Mouse (Mus musculus): ENCODE results near the gene Frmd4a. TPM values are rescaled to one million over a fixed set of nuclear protein-coding genes. Genes with fewer than 3 reads are reported as not detected.

The Frmd4a gene
- polyA plus RNA-seq, 1 experiment from 2014 or later: 16.7 TPM

- no peak overlapping the region for H3K4me2 ChIP-seq
- H3K4me3 ChIP-seq: no peak overlapping the region
- peak; percentile 76; the same call in 1 of the 2 replicates for ATAC-seq
- H3K27ac ChIP-seq: no peak overlapping the region
- H3K27me3 ChIP-seq (replicated peaks): no peaks in the 10 kb centered on the region
- H3K9me3 ChIP-seq (replicated peaks): no peaks in the 10 kb centered on the region
- peaks cover 34% of the 10 kb centered on the region for H3K4me1 ChIP-seq
- no peaks in the 10 kb centered on the region for H3K36me3 ChIP-seq
- no peak overlapping the region for H3K9ac ChIP-seq
- 19% methylated on average over 2 of the region's 2 CpGs for WGBS (ENCODE audit: insufficient replicate concordance)
Observed at GRCm38 (mm10) chr2:4494478-4494877, 477.0 kb downstream of the Frmd4a start.

- no peaks in the 10 kb centered on the region for H3K9me3 ChIP-seq (replicated peaks)
- ATAC-seq: no peak
- H3K4me3 ChIP-seq: no peak overlapping the region
- H3K4me1 ChIP-seq: peaks cover 18% of the 10 kb centered on the region
- no peak overlapping the region for H3K4me2 ChIP-seq
- no peaks in the 10 kb centered on the region for H3K36me3 ChIP-seq
- no peak overlapping the region for H3K9ac ChIP-seq
- H3K27ac ChIP-seq: no peak overlapping the region
- 0% methylated on average over 1 of the region's 1 CpGs for WGBS (ENCODE audit: insufficient replicate concordance)
- H3K27me3 ChIP-seq (replicated peaks): no peaks in the 10 kb centered on the region
Observed at GRCm38 (mm10) chr2:4499257-4499656, 481.7 kb downstream of the Frmd4a start.

DNA sequence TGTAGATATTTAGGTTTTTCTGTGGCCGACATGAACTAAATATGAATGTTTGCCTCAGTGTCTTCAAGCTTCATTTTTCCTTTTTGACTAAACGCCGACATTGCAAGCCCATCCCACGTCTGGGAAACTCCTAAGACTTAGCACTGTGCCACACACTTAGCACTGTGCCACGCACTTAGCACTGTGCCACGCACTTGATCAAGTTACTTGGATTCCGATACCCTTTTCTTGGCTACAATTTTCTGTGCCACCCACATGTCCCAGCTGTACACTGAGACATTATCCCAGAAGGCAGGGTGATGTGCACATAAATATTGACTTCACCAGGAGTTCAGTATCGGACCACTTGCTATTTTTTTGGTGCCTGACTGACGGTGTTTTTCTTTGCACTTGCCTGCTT, 482.4 kb downstream of the Frmd4a start:
- H3K9ac ChIP-seq: no peak overlapping the region
- no peaks in the 10 kb centered on the region for H3K9me3 ChIP-seq (replicated peaks)
- WGBS (ENCODE audit: insufficient replicate concordance): 79% methylated on average over 9 of the region's 9 CpGs

GRCm38 (mm10) chr2:4501257-4502027, 483.9 kb downstream of the Frmd4a start:
- ATAC-seq: no peak
- no peak overlapping the region for H3K27ac ChIP-seq
- 61% methylated on average over 15 of the region's 15 CpGs for WGBS (ENCODE audit: insufficient replicate concordance)

More for the DNA sequence above, 482.4 kb downstream of the Frmd4a start:
- Histone ChIP-seq H3K4me2 (no peak overlapping the region), H3K27ac (no peak overlapping the region), H3K27me3 (replicated peaks) (no peaks in the 10 kb centered on the region), H3K4me1 (peaks cover 11% of the 10 kb centered on the region), H3K4me3 (no peak overlapping the region), H3K36me3 (no peaks in the 10 kb centered on the region)
- no peak for ATAC-seq

DNA sequence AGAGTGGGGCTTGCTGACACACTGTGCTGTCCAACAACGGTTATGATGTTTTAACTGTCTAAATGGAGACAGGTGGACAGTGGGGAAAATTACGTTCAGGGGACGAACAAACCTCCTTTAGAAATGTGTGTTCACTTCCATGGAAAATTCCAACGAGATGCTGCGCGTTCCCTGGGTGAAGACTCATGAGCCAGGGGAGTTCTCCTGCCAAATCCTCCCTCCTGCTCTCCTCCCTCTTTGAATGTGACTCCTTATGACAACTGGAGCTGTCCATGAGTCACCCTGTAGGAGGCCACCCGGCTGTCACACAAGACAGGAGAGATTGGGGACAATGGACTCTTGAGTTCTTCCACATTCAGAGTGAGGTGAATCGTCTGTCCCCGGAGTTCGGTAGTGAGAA, 486.9 kb downstream of the Frmd4a start:
- no peak for ATAC-seq
- H3K4me3 ChIP-seq: no peak overlapping the region
- WGBS (ENCODE audit: insufficient replicate concordance): 74% methylated on average over 10 of the region's 10 CpGs
- peaks cover 12% of the 10 kb centered on the region; the same call in 1 of the 2 replicates for H3K4me1 ChIP-seq
- H3K27me3 ChIP-seq (replicated peaks): peaks cover 6% of the 10 kb centered on the region; the same call in 1 of the 2 replicates
- no peak overlapping the region for H3K27ac ChIP-seq
- no peaks in the 10 kb centered on the region for H3K36me3 ChIP-seq
- H3K4me2 ChIP-seq: no peak overlapping the region
- no peaks in the 10 kb centered on the region for H3K9me3 ChIP-seq (replicated peaks)
- H3K9ac ChIP-seq: no peak overlapping the region

More at GRCm38 (mm10) chr2:4501257-4502027, 483.9 kb downstream of the Frmd4a start:
- H3K36me3 ChIP-seq: no peaks in the 10 kb centered on the region
- peaks cover 2% of the 10 kb centered on the region; the same call in 1 of the 2 replicates for H3K27me3 ChIP-seq (replicated peaks)
- no peak overlapping the region for H3K9ac ChIP-seq
- peaks cover 5% of the 10 kb centered on the region; the same call in 1 of the 2 replicates for H3K4me1 ChIP-seq
- no peaks in the 10 kb centered on the region for H3K9me3 ChIP-seq (replicated peaks)
- H3K4me3 ChIP-seq: no peak overlapping the region
- H3K4me2 ChIP-seq: no peak overlapping the region

DNA sequence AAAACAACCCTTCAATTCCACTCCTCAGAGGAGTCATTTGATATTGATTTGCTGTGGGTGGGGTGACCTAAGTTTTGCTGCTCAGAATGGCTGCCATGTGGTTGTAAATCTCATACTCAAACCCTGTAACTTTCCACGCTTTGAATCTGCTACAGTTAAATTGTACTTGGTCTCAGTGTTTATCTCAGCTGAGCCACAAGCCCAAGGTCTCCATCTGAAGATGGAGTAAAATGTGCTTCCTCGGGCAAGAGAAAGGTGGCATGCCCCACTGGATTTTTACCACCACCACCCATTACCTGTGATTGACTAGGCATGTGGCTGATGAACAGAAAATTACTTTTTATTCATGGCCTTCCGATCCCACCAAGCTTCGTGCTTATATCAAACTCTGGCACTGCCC, 488.2 kb downstream of the Frmd4a start:
- ATAC-seq: no peak
- Histone ChIP-seq H3K27ac (no peak overlapping the region), H3K4me3 (no peak overlapping the region), H3K4me1 (peaks cover 13% of the 10 kb centered on the region), H3K4me2 (no peak overlapping the region), H3K27me3 (replicated peaks) (peaks cover 6% of the 10 kb centered on the region; the same call in 1 of the 2 replicates), H3K36me3 (no peaks in the 10 kb centered on the region), H3K9me3 (replicated peaks) (no peaks in the 10 kb centered on the region), H3K9ac (no peak overlapping the region)
- 70% methylated on average over 4 of the region's 4 CpGs for WGBS (ENCODE audit: insufficient replicate concordance)

GRCm38 (mm10) chr2:4506659-4507058, 489.1 kb downstream of the Frmd4a start:
- peaks cover 6% of the 10 kb centered on the region; the same call in 1 of the 2 replicates for H3K27me3 ChIP-seq (replicated peaks)
- no peaks in the 10 kb centered on the region for H3K36me3 ChIP-seq
- H3K4me2 ChIP-seq: no peak overlapping the region
- H3K4me1 ChIP-seq: peaks cover 13% of the 10 kb centered on the region
- H3K4me3 ChIP-seq: no peak overlapping the region
- no peaks in the 10 kb centered on the region for H3K9me3 ChIP-seq (replicated peaks)
- no peak overlapping the region for H3K27ac ChIP-seq
- H3K9ac ChIP-seq: no peak overlapping the region
- no peak for ATAC-seq
- whole genome bisulfite sequencing (ENCODE audit: insufficient replicate concordance): 77% methylated on average over 9 of the region's 9 CpGs

DNA sequence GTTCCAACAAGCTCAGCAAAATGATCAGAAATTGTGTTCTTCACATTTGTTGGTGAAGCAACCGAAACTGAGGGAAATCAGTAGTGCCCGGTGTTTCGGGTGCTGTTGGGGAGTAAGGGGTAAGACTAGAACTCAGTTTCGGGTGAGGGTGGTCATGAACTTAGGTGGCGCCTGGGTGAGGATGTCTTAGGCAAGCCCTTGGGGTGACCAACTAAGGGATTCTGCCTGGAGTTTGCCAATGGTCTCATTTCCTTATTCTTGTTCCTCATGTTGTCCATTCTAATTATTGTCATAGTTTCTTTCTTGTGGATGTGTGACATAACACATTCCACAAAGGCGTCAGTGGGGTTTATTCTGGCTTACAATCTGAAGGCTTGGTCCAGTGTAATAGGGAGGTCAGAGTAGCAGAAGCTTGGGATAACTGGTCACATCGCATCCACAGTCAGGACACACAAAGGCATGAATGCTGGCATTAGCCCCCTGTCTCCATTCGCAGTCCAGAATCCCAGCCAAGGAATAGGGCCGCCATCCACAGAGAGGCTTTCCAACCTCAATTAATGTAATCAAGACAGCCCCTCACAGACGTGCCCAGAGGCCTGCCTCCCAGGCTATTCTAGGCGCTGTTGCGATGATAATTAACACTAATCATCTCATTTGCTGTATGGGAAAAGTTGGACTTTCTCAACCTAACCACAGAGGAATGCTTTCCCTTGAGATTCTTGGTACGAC, 490.5 kb downstream of the Frmd4a start:
- 74% methylated on average over 13 of the region's 13 CpGs for WGBS (ENCODE audit: insufficient replicate concordance)

DNA sequence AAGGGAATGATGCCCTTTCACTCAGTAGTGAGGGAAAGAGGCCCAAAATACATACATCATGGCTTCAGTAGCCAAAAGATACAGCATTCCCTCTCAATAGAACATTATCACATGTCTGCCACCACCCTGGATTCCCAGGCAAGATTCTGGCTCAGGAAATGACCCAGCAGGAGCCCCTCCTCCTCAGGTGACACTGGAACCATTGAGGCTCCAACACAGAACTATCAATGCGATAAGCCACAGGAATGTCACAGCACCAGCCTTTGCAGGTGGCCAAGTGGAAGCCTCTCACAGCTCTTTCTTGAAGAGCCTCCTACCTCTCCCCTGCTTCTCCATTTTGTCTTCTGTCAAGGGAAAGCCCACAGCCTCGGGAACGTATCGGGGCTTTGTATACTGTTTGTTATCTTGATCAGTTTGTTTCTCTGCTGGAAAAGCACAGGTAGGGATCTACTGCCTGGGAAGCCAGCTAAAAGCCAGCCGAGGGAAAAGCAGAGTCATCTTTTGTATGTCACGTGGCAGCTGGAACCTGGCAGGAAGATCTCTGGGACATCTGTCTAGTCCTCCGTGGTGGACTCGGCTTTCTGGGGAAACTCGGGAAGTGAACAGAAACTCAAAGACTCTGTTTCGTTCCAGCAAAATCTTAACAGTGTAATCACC, 491.6 kb downstream of the Frmd4a start:
- ATAC-seq: no peak
- Histone ChIP-seq H3K4me2 (no peak overlapping the region), H3K9ac (no peak overlapping the region), H3K9me3 (replicated peaks) (no peaks in the 10 kb centered on the region), H3K27me3 (replicated peaks) (peaks cover 9% of the 10 kb centered on the region; the same call in 1 of the 2 replicates), H3K4me3 (no peak overlapping the region), H3K4me1 (peaks cover 13% of the 10 kb centered on the region), H3K36me3 (no peaks in the 10 kb centered on the region), H3K27ac (no peak overlapping the region)
- WGBS (ENCODE audit: insufficient replicate concordance): 61% methylated on average over 10 of the region's 10 CpGs

More for the DNA sequence above, 490.5 kb downstream of the Frmd4a start:
- H3K4me3 ChIP-seq: no peak overlapping the region
- H3K27ac ChIP-seq: no peak overlapping the region
- H3K9ac ChIP-seq: no peak overlapping the region
- no peak overlapping the region for H3K4me2 ChIP-seq
- no peaks in the 10 kb centered on the region for H3K36me3 ChIP-seq
- H3K27me3 ChIP-seq (replicated peaks): peaks cover 7% of the 10 kb centered on the region; the same call in 1 of the 2 replicates
- no peaks in the 10 kb centered on the region for H3K9me3 ChIP-seq (replicated peaks)
- peaks cover 13% of the 10 kb centered on the region for H3K4me1 ChIP-seq
- no peak for ATAC-seq

- H3K36me3 ChIP-seq: no peaks in the 10 kb centered on the region
- peaks cover 9% of the 10 kb centered on the region; the same call in 1 of the 2 replicates for H3K27me3 ChIP-seq (replicated peaks)
- H3K9me3 ChIP-seq (replicated peaks): no peaks in the 10 kb centered on the region
- H3K4me2 ChIP-seq: peak overlapping the region; percentile 9; the same call in 1 of the 2 replicates
- H3K9ac ChIP-seq: no peak overlapping the region
- peaks cover 13% of the 10 kb centered on the region for H3K4me1 ChIP-seq
- H3K4me3 ChIP-seq: no peak overlapping the region
- H3K27ac ChIP-seq: peak overlapping the region; percentile 36; the same call in 1 of the 2 replicates
- peak; percentile 26; the same call in 1 of the 2 replicates for ATAC-seq
- WGBS (ENCODE audit: insufficient replicate concordance): 58% methylated on average over 5 of the region's 5 CpGs
Observed at GRCm38 (mm10) chr2:4509739-4510138, 492.2 kb downstream of the Frmd4a start.

DNA sequence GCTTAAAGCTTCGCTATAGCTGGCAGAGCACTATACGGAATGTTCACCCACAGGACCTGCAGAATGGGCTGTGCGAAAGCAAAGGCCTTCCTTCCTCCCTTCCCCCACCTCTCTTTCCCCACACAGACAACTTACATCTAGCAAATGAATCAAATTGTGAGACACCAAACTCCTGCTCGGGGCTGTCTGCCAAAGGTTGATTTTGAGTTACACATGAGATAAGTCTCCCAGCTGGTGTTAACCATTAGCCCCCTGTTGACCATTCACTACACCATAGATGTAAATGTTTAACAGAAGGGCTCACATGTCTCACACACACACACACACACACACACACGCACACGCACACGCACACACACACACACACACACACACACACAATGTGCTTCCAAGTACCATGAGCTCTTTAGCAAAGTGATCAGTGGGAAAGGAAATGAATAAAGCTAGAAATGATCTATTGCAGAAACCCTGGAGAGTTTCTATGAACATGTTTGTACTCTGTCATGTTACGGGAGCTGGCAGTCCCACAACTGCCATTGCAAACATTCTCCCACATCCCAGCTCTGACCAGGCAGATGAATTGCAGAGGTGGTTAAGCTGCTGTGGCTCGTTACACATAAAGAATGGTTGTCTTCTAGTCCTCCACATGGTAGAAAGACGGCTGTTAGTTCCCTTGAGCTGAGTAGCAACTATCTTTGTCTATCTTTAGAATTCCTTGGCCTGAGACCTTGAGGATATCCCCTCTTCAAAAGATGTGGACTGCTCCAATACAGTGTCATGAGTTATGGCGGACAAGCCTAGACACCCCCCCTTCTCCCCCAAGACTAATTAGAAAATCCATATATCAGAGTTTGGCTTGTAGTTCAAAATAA, 492.9 kb downstream of the Frmd4a start:
- H3K27me3 ChIP-seq (replicated peaks): peaks cover 9% of the 10 kb centered on the region; the same call in 1 of the 2 replicates
- no peaks in the 10 kb centered on the region for H3K9me3 ChIP-seq (replicated peaks)
- H3K36me3 ChIP-seq: no peaks in the 10 kb centered on the region
- peak overlapping the region; percentile 9; the same call in 1 of the 2 replicates for H3K4me2 ChIP-seq
- H3K27ac ChIP-seq: peak overlapping the region; percentile 36; the same call in 1 of the 2 replicates
- no peak overlapping the region for H3K9ac ChIP-seq
- H3K4me3 ChIP-seq: no peak overlapping the region
- peaks cover 13% of the 10 kb centered on the region for H3K4me1 ChIP-seq
- WGBS (ENCODE audit: insufficient replicate concordance): 65% methylated on average over 11 of the region's 11 CpGs
- peak; percentile 56 for ATAC-seq

All from liver, embryonic 12.5 days (tissue).